Mouse (Mus musculus) limb, embryonic 13.5 days (tissue): ENCODE results near the gene Zfp472. TPM values are rescaled to one million over a fixed set of nuclear protein-coding genes. Genes with fewer than 3 reads are reported as not detected.

Experiments used
- polyA plus RNA-seq: library from polyadenylated mRNA; unstranded; fragments of >200 nt; fragmentation: Nextera tagmentation; extraction: Ambion mirVana; gene quantifications from 2 replicates; pipeline ENCODE4 v1.2.1, GENCODE M21; 2015

Gene Zfp472
- polyA plus RNA-seq, 1 experiment from 2014 or later = 13.1 TPM

Other genes starting within 250 kb of the Zfp472 start
- gene Zfp871, start 177.5 kb upstream of the Zfp472 start, polyA plus RNA-seq = 46.3 and 50.3 TPM in 2 replicates
- gene Zfp811, start 155.9 kb upstream of the Zfp472 start, polyA plus RNA-seq = 5.3 and 5.8 TPM in 2 replicates
- 21.7 and 22.0 TPM in 2 replicates for gene Zfp799, start 135.6 kb upstream of the Zfp472 start, polyA plus RNA-seq
- gene Zfp870, start 74.2 kb upstream of the Zfp472 start, polyA plus RNA-seq = 7.1 and 9.5 TPM in 2 replicates
- not detected in 2 replicates for gene Cyp4f14, start 48.5 kb upstream of the Zfp472 start, polyA plus RNA-seq
- gene Cyp4f13, start 18.4 kb upstream of the Zfp472 start, polyA plus RNA-seq = 9.3 and 9.9 TPM in 2 replicates
- 14.9 and 17.6 TPM in 2 replicates for gene Zfp952, start 27.3 kb downstream of the Zfp472 start, polyA plus RNA-seq
- 18.5 and 18.6 TPM in 2 replicates for gene Zfp763, start 67.6 kb downstream of the Zfp472 start, polyA plus RNA-seq
- gene 4921501E09Rik, start 102.2 kb downstream of the Zfp472 start, polyA plus RNA-seq = not detected in 2 replicates
- gene Zfp563, start 123.5 kb downstream of the Zfp472 start, polyA plus RNA-seq = 10.9 and 12.0 TPM in 2 replicates
- gene Morc2b, start 173.9 kb downstream of the Zfp472 start, polyA plus RNA-seq = 0.14 TPM in 1 of 2 replicates, not detected in the other
- 0.05 TPM in 1 of 2 replicates, not detected in the other for gene Olfr55, start 202.6 kb downstream of the Zfp472 start, polyA plus RNA-seq
- not detected in 2 replicates for gene Olfr239, start 225.5 kb downstream of the Zfp472 start, polyA plus RNA-seq